Mouse (Mus musculus): ENCODE measurements at regions not wholly inside any gene's neighbourhood (a gene's known extent, or its start where the extent isn't known, plus 50 kb on each side); places are given as distances from the start of the nearest gene placed in this dataset.

GRCm38 (mm10) chr2:117944942-117945341, 166.7 kb upstream of the Thbs1 start:
- ATAC-seq (ENCODE audit: insufficient number of reproducible peaks, low FRiP score, low TSS enrichment) = no peak

GRCm38 (mm10) chr2:117950431-117951336, 161.0 kb upstream of the Thbs1 start:
- ATAC-seq (ENCODE audit: insufficient number of reproducible peaks, low FRiP score, low TSS enrichment) = no peak

DNA sequence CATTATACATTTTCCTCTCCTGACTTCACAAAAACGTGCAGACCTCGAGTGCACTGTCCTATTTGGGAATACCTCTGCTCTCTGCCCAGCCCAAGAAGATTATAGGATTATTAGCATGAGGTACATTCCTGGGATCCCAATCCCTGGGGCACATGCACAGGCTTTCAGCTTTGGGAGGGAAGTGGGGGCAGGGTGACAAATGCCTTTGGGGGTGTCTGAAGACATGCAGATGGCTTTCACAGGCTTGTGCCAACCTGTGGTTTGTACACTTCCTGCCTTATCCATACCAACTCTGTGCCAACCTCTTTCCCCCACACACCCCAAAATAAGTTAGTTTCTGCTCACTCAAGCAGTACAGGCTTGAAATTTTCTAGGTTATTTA, 160.3 kb upstream of the Thbs1 start:
- no peak for ATAC-seq (ENCODE audit: insufficient number of reproducible peaks, low FRiP score, low TSS enrichment)

GRCm38 (mm10) chr2:117958737-117959136, 152.9 kb upstream of the Thbs1 start:
- no peak for ATAC-seq (ENCODE audit: insufficient number of reproducible peaks, low FRiP score, low TSS enrichment)

- ATAC-seq (ENCODE audit: insufficient number of reproducible peaks, low FRiP score, low TSS enrichment) = no peak
These were observed 152.2 kb upstream of the Thbs1 start for GRCm38 (mm10) chr2:117959440-117959839.

- ATAC-seq (ENCODE audit: insufficient number of reproducible peaks, low FRiP score, low TSS enrichment) = no peak
These were observed 149.1 kb upstream of the Thbs1 start for GRCm38 (mm10) chr2:117962531-117962930.

- no peak for ATAC-seq (ENCODE audit: insufficient number of reproducible peaks, low FRiP score, low TSS enrichment)
These were observed 148.2 kb upstream of the Thbs1 start for GRCm38 (mm10) chr2:117963526-117963925.

- ATAC-seq (ENCODE audit: insufficient number of reproducible peaks, low FRiP score, low TSS enrichment) = no peak
These were observed 145.9 kb upstream of the Thbs1 start for GRCm38 (mm10) chr2:117965758-117966157.

DNA sequence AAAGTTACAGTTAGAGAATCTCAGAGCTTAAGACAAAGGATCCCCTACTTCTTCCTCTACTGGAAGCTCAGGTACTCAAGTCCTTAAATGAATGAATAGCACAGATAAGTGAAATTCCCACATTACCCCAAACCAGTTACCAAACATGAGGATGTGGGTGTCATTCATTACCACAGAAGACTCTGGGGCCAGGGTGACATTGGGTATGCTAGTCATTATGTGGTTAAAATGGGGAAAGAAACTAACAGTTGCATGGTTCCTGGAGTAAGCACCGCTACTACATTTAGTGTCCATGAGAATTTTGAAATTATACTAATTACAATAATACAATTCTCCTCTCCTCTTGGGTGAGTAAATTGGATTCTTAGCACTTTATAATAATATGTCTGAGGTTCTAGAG, 142.9 kb upstream of the Thbs1 start:
- no peak for ATAC-seq (ENCODE audit: insufficient number of reproducible peaks, low FRiP score, low TSS enrichment)

- no peak for ATAC-seq (ENCODE audit: insufficient number of reproducible peaks, low FRiP score, low TSS enrichment)
These were observed 141.0 kb upstream of the Thbs1 start for GRCm38 (mm10) chr2:117970631-117971030.

GRCm38 (mm10) chr2:117977033-117977432, 134.6 kb upstream of the Thbs1 start:
- ATAC-seq (ENCODE audit: insufficient number of reproducible peaks, low FRiP score, low TSS enrichment) = no peak

DNA sequence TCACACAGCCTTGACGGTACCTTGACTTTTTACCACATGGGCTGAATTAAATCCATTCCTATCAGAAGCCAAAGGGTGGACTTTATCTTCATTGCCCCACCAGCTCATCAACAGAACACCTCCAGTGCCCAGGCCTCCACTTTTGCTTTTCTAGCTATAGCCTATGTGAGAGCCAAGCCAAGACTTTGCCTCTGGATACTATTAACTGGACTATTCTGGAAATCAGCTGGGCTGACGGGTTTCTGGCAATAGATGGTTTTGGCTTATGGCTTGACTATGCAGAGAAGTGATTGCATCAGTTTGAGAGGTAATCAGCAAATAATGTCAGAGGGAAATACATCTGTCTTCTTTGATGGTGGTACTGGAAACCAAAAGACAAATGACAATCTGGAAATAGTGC, 130.8 kb upstream of the Thbs1 start:
- no peak for ATAC-seq (ENCODE audit: insufficient number of reproducible peaks, low FRiP score, low TSS enrichment)

GRCm38 (mm10) chr2:117984569-117984968, 127.1 kb upstream of the Thbs1 start:
- no peak for ATAC-seq (ENCODE audit: insufficient number of reproducible peaks, low FRiP score, low TSS enrichment)

GRCm38 (mm10) chr2:117987426-117988215, 124.1 kb upstream of the Thbs1 start:
- no peak for ATAC-seq (ENCODE audit: insufficient number of reproducible peaks, low FRiP score, low TSS enrichment)

- no peak for ATAC-seq (ENCODE audit: insufficient number of reproducible peaks, low FRiP score, low TSS enrichment)
These were observed 123.1 kb upstream of the Thbs1 start for GRCm38 (mm10) chr2:117988396-117989173.

DNA sequence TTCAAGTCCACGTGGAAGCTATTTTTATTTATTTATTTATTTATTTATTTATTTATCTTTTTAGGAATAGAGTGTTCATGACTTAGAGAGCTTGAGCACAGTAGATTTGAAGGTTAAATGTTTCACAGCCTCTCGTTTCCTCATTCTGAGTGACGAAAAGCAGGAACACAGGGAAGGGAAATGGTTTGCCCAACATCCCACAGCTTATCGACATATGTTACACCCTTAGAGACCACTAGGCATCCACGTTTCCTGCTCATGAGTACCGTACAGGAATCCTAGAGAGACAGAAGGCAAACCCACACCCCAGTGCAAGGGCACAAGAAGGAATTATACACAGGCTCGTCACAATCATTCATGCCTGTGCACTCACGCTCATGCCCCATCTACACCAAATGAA, 122.5 kb upstream of the Thbs1 start:
- ATAC-seq (ENCODE audit: insufficient number of reproducible peaks, low FRiP score, low TSS enrichment) = no peak

GRCm38 (mm10) chr2:117996130-117997083, 115.3 kb upstream of the Thbs1 start:
- no peak for ATAC-seq (ENCODE audit: insufficient number of reproducible peaks, low FRiP score, low TSS enrichment)

DNA sequence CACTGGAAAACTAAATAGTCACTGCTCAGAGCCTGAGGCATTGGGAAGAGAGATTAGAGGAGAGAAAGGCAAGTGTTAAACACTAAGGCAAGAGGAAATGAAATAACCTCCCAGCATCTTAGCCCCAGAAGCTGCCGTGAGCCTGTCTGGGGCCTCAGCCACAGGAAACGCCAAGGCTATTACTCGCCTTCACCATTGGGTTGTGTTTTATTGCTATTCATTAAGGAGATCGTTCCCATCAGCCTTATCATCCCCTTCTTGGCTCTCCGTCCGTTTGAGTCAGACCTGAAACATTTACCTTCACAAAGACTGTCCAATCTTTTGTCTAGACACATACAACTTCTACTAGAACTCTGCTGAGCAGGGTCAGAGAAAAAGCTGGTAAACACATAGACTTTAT, 112.0 kb upstream of the Thbs1 start:
- ATAC-seq (ENCODE audit: insufficient number of reproducible peaks, low FRiP score, low TSS enrichment) = no peak

- no peak for ATAC-seq (ENCODE audit: insufficient number of reproducible peaks, low FRiP score, low TSS enrichment)
These were observed 107.5 kb upstream of the Thbs1 start for GRCm38 (mm10) chr2:118004191-118004590.
